Comparison of ENCODE assay signal across 9 mouse cellular contexts in genomic region chr4:32424434-32424833, GRCm38 (mm10).
"Had no signal": no experiment of that assay in that cellular context is flagged by ENCODE, and none has a peak within 500 bp of the region (broad histone marks: within the 10 kb centered on the region; RNA-seq: fewer than 3 reads in every experiment).

No protein-coding gene starts in this region.

- DNase-seq: kidney, adult 2 months; kidney, postnatal 25 days; layer of hippocampus, adult 9-11 months; liver, postnatal 0 days; lung, embryonic 14.5 days; right cerebral cortex, postnatal 4 days; thymus, postnatal 25 days had no signal

- ATAC-seq: liver, postnatal 0 days; midbrain, embryonic 13.5 days; midbrain, embryonic 16.5 days had no signal
